Mouse (Mus musculus) stomach, embryonic 16.5 days (tissue): ENCODE measurements around the gene Rpl13. TPM values are rescaled to one million over a fixed set of nuclear protein-coding genes. Genes with fewer than 3 reads are reported as not detected.

Experiments
- microRNA-seq: library from miRNA; unstranded; fragments of <30 nt; microRNA quantifications from one replicate; pipeline ENCODE4, GENCODE M21; 2016
- polyA plus RNA-seq: library from polyadenylated mRNA; unstranded; fragments of >200 nt; fragmentation: Nextera tagmentation; extraction: Ambion mirVana; gene quantifications from 2 replicates; pipeline ENCODE4 v1.2.1, GENCODE M21; 2015

Rpl13 gene
- polyA plus RNA-seq, 1 experiment from 2014 or later: 1,463 TPM

Small RNA genes lying within 50 kb of the gene (microRNA-seq; reads per million reads assigned to microRNA genes)
- gene Mir7079: not detected
- gene Mir7080: not detected

Other genes starting within 250 kb of the Rpl13 start
- gene Ankrd11, start 60.1 kb upstream of the Rpl13 start, polyA plus RNA-seq: 23.1 and 24.6 TPM in 2 replicates
- gene Spg7, start 39.4 kb upstream of the Rpl13 start, polyA plus RNA-seq: 43.0 and 44.8 TPM in 2 replicates
- 2.2 and 3.4 TPM in 2 replicates for gene Cpne7, start 15.0 kb downstream of the Rpl13 start, polyA plus RNA-seq
- 17.6 and 18.4 TPM in 2 replicates for gene Sult5a1, start 56.0 kb downstream of the Rpl13 start, polyA plus RNA-seq
- gene Dpep1, start 83.9 kb downstream of the Rpl13 start, polyA plus RNA-seq: 6.1 and 7.0 TPM in 2 replicates
- 146 and 165 TPM in 2 replicates for gene Chmp1a, start 110.4 kb downstream of the Rpl13 start, polyA plus RNA-seq
- 3.3 and 3.5 TPM in 2 replicates for gene Spata33, start 110.5 kb downstream of the Rpl13 start, polyA plus RNA-seq
- 27.3 and 31.0 TPM in 2 replicates for gene Cdk10, start 122.5 kb downstream of the Rpl13 start, polyA plus RNA-seq
- gene Spata2l, start 133.9 kb downstream of the Rpl13 start, polyA plus RNA-seq: 5.1 and 6.1 TPM in 2 replicates
- 19.2 and 19.6 TPM in 2 replicates for gene Zfp276, start 151.8 kb downstream of the Rpl13 start, polyA plus RNA-seq
- 20.0 and 23.6 TPM in 2 replicates for gene Vps9d1, start 152.0 kb downstream of the Rpl13 start, polyA plus RNA-seq
- gene Fanca, start 216.2 kb downstream of the Rpl13 start, polyA plus RNA-seq: 18.1 and 18.9 TPM in 2 replicates
- 2.7 TPM in 2 replicates for gene Spire2, start 230.4 kb downstream of the Rpl13 start, polyA plus RNA-seq